Mouse (Mus musculus) C3H10T1/2 (cell line): ENCODE results near the gene Ccl19. TPM values are rescaled to one million over a fixed set of nuclear protein-coding genes. Genes with fewer than 3 reads are reported as not detected.

Experiments used
- polyA plus RNA-seq, 2 experiments: library from polyadenylated mRNA; unstranded; fragments of >200 nt; fragmentation: generic; extraction: Trizol; gene quantifications; one replicate each; pipeline ENCODE4 v1.2.1; 2012; ENCODE audit warnings: missing spikeins in 2 of 2

Gene Ccl19
- polyA plus RNA-seq: not detected

GRCm38 (mm10) chr4:42756477-42756876 lies at the start of gene Ccl19:
Gene Ccl19, minus strand, starts transcription at chr4:42756577.

DNA sequence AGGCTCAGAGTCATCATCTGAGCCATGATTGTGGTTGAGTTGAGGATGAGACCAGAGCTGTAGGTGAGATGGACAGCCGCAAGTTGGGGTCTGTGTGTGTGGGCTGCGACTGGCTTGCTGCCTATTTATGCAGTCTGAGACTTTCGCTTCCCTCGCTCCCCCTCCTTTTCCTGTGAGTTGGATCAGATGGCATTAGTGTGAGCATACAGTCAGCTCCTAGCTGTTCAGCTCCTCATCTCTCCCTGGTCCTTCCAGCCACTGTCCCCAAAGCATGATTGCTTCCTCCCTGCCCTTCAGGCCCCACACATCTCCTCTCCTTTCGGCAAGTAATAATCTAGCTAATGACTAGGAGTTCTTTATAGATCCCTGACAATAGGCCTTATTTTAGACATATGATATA lies 17.5 kb upstream of the Ccl19 start, which contains the start of gene Ccl21a:
Gene Ccl21a (minus strand): TSS at position 101 of the 400 bp plus-strand sequence.

DNA sequence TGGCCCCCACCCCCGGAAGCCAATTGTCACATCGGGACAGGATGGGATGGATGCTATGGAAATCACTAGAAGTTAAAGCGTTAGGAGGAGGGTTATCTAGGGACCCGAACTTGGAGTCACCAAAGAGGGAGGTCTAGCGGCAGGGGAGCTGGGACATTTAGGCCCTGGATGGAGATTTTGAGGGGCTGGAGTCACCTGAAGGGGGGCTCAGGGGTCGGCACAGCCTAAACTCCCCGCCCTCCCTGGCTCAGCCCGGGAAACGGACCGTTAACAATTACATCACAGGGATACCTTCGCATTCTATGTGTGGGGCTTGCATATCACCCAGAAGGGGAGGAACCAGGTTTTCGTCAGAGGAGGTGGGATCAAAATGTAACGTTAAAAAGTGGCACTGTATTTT lies 21.1 kb downstream of the Ccl19 start, which contains the start of gene 4930578G10Rik:
Gene 4930578G10Rik (plus strand): TSS at position 301 of the 400 bp plus-strand sequence.

Other genes starting within 250 kb of the Ccl19 start
- gene Fam205a2, start 228.4 kb downstream of the Ccl19 start, polyA plus RNA-seq: not detected
- gene Gm10591, start 144.4 kb downstream of the Ccl19 start, polyA plus RNA-seq: not detected
- not detected for gene Gm2564, start 126.9 kb downstream of the Ccl19 start, polyA plus RNA-seq
- gene Ccl27b, start 101.3 kb downstream of the Ccl19 start, polyA plus RNA-seq: not detected
- gene Il11ra2, start 94.7 kb downstream of the Ccl19 start, polyA plus RNA-seq: under 1 TPM in 1 of 2 experiments, not detected in 1; 0.19 TPM
- not detected for gene 4930578G10Rik, start 21.0 kb downstream of the Ccl19 start, polyA plus RNA-seq
- gene Ccl21a, start 17.4 kb upstream of the Ccl19 start, polyA plus RNA-seq: not detected
- not detected for gene Fam205a1, start 97.3 kb upstream of the Ccl19 start, polyA plus RNA-seq
- not detected for gene Gm12394, start 100.2 kb upstream of the Ccl19 start, polyA plus RNA-seq
- gene Fam205c, start 117.7 kb upstream of the Ccl19 start, polyA plus RNA-seq: not detected
- gene Phf24, start 160.1 kb upstream of the Ccl19 start, polyA plus RNA-seq: not detected
- gene Dnajb5, start 193.2 kb upstream of the Ccl19 start, polyA plus RNA-seq: 1 to 10 TPM; 1.8 to 7.6 TPM
- under 1 TPM; 0.14 to 0.76 TPM for gene 1700022I11Rik, start 213.0 kb upstream of the Ccl19 start, polyA plus RNA-seq
- gene Vcp, start 243.9 kb upstream of the Ccl19 start, polyA plus RNA-seq: 100 to 1,000 TPM; 158 to 386 TPM